Mouse (Mus musculus) brain, embryonic 18.5 days (tissue): ENCODE data around the gene Tagap.
"Not testable (repeated sequence)": the region's sequence is repeated elsewhere in the genome, so short reads cannot be mapped to it uniquely, and the experiment has no call there.

Source experiments
- DNase-seq: peaks from one replicate; pipeline ENCODE4 v3.0.0-alpha.2; 2012; ENCODE audit warnings: low read depth, low spot score

Tagap gene

GRCm38 (mm10) chr17:7915791-7916190, 10.0 kb upstream of the Tagap start:
- no peak for DNase-seq

GRCm38 (mm10) chr17:7916782-7917574, 8.8 kb upstream of the Tagap start:
- no peak for DNase-seq

- no peak for DNase-seq
These were observed 7.4 kb upstream of the Tagap start for GRCm38 (mm10) chr17:7918355-7918754.

- no peak for DNase-seq
These were observed 6.6 kb upstream of the Tagap start for GRCm38 (mm10) chr17:7919209-7919608.

- no peak for DNase-seq
These were observed 3.2 kb upstream of the Tagap start for GRCm38 (mm10) chr17:7922564-7922963.

- DNase-seq = no peak
These were observed 1.5 kb upstream of the Tagap start for GRCm38 (mm10) chr17:7924185-7924725.

- DNase-seq = no peak
These were observed 2.1 kb downstream of the Tagap start for GRCm38 (mm10) chr17:7927582-7928535.

- DNase-seq = no peak
These were observed 2.9 kb downstream of the Tagap start for GRCm38 (mm10) chr17:7928662-7929061.

GRCm38 (mm10) chr17:7929279-7929678, 3.5 kb downstream of the Tagap start:
- no peak for DNase-seq

GRCm38 (mm10) chr17:7931096-7931990, 5.5 kb downstream of the Tagap start:
- DNase-seq = no peak

- not testable (repeated sequence) for DNase-seq
These were observed 6.3 kb downstream of the Tagap start for GRCm38 (mm10) chr17:7932121-7932520.

GRCm38 (mm10) chr17:7939640-7940039, 13.8 kb downstream of the Tagap start:
- no peak for DNase-seq

- peak; percentile 63 for DNase-seq
These were observed 19.6 kb downstream of the Tagap start, which contains the start of gene Rsph3a for GRCm38 (mm10) chr17:7945117-7946052. Gene Rsph3a, plus strand, starts transcription at chr17:7945614.

GRCm38 (mm10) chr17:7946053-7946627, 20.3 kb downstream of the Tagap start:
- not testable (repeated sequence) for DNase-seq

- not testable (repeated sequence) for DNase-seq
These were observed 25.5 kb downstream of the Tagap start for GRCm38 (mm10) chr17:7951333-7951732.

- not testable (repeated sequence) for DNase-seq
These were observed 31.4 kb downstream of the Tagap start for GRCm38 (mm10) chr17:7957242-7957641.

- DNase-seq = not testable (repeated sequence)
These were observed 37.5 kb downstream of the Tagap start for GRCm38 (mm10) chr17:7963333-7963732.

GRCm38 (mm10) chr17:7964398-7964797, 38.6 kb downstream of the Tagap start:
- DNase-seq = not testable (repeated sequence)

- DNase-seq = not testable (repeated sequence)
These were observed 42.7 kb downstream of the Tagap start for GRCm38 (mm10) chr17:7968490-7968889.
